Mouse (Mus musculus) megakaryocyte, adult 5-6 weeks (primary cell): ENCODE results near the gene Rsph1. TPM values are rescaled to one million over a fixed set of nuclear protein-coding genes. Genes with fewer than 3 reads are reported as not detected.

Source experiments
- ATAC-seq: 2 replicates; pipeline ENCODE4 v1.8.0; 2016; ENCODE audit warnings: mild to moderate bottlenecking, inconsistent platforms; ENCODE audit not compliant: poor library complexity, severe bottlenecking
- total RNA-seq, 2 experiments: library from RNA; stranded (forward) in 1 of 2; stranded (reverse) in 1 of 2; fragments of 153-499, 151-499 nt in 1 of 2; fragments of 221-1000, 200-1000 nt in 1 of 2; gene quantifications; 2 replicates each; pipeline versions ENCODE4 v1.2.3 to v1.2.4; 2015 to 2017

The Rsph1 gene
- total RNA-seq, 2 experiments from 2014 or later, result 0.36 to 0.66 TPM

DNA sequence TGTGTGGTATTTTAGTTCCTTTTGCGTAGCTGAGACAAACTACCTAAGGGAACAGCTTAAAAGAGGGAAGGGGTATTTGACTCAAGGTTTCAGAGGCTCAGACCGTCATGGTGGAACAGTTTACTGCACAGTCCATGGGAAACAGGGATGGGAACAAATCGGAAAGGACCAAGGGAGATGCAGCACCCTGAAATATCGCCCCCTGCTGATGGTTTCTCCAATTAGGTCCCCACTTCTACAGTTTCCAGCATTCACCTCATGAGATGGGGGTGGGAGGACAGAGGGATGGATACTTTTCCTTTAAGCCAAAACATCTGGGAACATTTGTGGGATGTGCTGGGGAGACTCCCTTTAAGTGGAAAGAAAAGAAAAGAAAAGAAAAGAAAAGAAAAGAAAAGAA is 17.4 kb downstream of the Rsph1 start:
- ATAC-seq, result no peak

DNA sequence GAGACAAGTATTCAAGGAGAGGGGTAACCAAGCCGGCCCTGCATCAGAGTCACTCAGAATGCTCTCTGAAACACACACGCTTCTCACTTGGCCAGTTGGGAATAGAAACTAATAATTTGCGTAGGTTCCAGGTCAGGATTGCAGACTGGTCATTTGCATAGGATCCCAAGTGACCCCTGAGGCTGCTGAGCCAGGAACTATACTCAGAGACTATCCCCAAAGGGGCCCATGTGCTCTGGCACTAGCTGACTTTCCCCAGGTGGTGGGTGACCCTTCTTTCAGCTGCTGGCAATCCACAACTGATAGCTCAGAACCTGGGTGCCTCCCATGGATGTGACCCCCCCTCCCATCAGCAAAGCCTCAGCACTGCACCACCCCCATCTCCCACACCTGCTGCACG is 18.0 kb downstream of the Rsph1 start:
- ATAC-seq, result no peak

- no peak for ATAC-seq
These were observed 18.8 kb downstream of the Rsph1 start for GRCm38 (mm10) chr17:31258310-31258865.

DNA sequence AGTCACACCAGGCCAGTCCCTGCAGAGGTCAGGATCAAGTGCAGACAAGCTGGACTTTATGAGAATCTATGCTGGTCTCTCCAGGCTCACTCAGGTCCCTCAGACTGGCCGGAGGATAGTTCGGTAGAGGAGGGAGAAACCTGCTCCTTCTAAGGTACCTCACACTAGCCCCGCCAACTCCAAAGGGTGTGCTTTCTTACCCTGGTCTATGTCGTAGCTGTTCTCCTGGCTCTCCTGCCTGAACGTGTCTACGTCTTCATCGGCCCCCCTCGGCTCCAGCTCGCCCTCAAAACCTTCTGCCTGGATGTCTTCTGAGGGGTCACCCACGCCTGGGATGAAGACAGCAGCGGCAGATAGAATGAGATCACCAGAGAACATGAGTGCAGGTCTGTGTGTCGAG is 19.3 kb downstream of the Rsph1 start:
- no peak for ATAC-seq

DNA sequence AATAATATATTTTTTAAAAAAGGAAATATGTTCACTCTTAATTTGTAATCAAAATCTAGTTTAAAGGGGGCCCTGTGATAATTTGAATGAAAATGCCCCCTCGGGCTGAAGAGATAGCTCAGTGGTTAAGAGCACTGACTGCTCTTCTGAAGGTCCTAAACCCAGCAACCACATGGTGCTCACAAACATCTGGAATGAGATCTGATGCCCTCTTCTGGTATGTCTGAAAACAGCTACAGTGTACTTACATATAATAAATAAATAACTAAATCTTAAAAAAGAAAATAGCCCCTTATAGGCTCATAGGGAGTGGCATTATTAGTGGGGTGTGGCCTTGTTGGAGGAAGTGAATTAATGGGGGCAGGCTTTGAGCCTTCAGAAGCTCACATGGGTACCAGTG is 20.0 kb downstream of the Rsph1 start:
- ATAC-seq, result no peak

DNA sequence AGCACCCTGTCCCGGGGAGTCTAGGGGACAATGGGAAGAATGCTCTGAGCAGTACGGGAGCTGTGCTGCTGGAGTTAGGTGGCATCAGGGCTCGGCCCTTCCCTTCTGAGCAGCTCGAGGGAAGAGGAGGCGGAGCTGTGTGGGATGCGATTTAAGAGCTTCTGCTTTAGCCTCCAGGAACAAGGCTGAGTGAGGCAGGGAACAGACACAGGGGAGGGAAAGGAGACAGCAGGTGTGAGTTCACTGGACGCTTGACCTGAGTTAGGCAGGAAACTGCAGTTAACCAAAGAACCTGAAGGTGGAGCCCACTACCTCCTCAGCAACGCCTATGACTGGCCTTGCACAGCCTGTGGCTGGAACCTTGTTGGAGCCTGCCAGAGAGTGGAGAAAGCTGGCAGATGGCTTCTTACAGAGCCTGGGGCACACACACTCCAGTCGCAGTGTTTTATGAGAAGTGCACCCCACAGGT is 22.7 kb downstream of the Rsph1 start:
- ATAC-seq, result peak; percentile 99

GRCm38 (mm10) chr17:31253951-31254350 is 23.2 kb downstream of the Rsph1 start:
- no peak for ATAC-seq

- no peak for ATAC-seq
These were observed 30.0 kb downstream of the Rsph1 start for GRCm38 (mm10) chr17:31247144-31247543.

DNA sequence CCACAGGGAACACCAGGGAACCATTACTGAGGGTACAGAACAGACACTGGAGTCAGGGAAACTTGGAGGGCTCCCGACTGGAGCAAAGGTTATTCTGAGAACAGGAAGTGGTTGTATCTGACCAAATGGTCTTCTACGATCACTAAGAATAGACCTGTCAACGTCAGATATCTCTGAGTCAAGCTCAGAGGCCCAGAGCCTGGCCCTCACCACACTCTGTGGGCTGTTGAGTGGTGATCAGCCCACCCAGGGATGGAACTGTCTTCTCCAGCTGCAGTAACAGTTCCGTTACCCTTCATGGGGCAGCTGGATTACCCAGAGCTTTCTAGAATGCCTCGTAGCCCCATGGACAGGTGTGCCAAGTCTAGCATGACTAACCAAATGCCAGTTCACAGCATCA is 31.9 kb downstream of the Rsph1 start:
- ATAC-seq, result no peak

- 0 out of 2 replicates have a peak, but pooled peaks have one; percentile 43 for ATAC-seq
These were observed 34.4 kb downstream of the Rsph1 start for GRCm38 (mm10) chr17:31242764-31243163.

DNA sequence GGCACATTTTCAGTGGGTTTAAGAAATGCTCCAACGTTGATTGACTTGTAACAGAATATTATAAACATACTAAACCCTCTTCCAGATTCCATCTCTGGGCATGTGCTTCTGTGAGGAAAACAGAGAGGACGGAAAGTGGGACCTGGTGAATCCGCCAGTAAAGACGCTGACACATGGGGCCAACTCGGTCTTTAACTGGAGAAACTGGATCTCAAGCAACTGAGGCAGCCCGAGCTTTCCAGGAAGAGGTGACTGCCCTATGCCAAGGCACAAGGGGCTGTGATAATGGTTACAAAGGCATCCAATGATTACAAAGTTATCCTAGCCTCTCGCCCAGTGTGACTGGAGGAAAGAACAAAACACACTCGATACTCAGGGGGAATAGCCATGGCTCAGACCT is 36.0 kb downstream of the Rsph1 start:
- ATAC-seq, result no peak

- ATAC-seq, result no peak
These were observed 38.8 kb downstream of the Rsph1 start for GRCm38 (mm10) chr17:31238234-31239020.

DNA sequence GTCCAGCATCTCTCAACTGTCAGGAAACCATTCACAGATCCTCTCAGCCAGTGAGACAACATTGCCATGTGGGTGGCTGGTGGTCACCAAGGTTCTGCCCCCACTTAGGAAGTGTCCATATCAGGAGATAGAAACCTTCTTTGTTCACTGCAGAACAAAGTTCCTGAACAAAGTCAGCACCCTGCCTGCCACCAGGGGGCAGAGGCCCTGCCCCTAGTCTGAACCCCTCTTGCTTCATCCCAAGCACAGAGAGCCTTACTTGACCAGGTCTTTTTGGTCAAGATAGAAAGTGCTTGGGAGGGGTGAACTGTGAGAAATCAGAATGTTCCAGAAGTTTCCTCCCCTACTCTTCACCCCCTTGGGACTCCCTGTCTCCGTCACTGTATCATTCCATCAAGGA is 41.3 kb downstream of the Rsph1 start:
- no peak for ATAC-seq

- no peak for ATAC-seq
These were observed 44.8 kb downstream of the Rsph1 start for GRCm38 (mm10) chr17:31232251-31233010.

GRCm38 (mm10) chr17:31231780-31232179 is 45.4 kb downstream of the Rsph1 start:
- ATAC-seq, result no peak

DNA sequence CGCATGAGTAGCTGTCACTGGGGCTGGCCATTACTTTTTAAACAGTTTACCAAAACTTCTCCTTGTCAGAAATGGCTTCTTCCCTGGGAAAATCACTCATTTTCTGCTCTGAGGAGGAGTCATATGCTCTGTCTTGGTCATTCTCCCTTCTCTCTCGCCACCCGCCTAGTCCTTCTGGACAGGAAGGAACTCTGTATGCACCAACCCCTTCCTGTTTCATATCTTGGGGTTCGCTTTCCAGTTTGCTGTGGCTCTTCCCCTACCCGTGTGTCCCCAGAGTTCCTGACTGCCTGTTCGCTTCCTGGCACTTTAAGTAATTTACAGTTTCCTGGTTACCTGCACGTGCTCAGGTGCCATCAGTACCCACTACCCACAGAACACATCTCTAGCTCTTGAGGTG is 50.3 kb downstream of the Rsph1 start:
- peak; percentile 74 for ATAC-seq

DNA sequence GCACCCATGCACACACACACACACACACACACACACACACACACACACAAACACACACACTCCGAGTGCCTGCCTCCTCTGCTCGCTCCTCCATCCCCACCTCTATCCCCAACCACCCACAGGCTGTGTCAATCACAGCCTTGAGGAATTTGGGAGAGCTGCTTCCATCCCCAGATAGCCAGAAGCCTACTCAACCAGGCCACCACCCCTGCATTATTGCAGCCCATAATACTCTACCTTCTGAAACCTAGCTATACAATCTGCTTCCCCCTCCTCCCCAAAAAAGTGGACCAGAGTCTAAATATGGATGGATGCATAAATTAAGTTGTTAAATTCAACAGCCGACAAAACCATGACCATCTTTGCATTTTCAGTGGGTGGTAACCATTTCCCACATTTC is 50.8 kb downstream of the Rsph1 start:
- ATAC-seq, result no peak

- ATAC-seq, result peak; percentile 37; the same call in 1 of the 2 replicates
These were observed 52.6 kb downstream of the Rsph1 start for GRCm38 (mm10) chr17:31224591-31224990.

DNA sequence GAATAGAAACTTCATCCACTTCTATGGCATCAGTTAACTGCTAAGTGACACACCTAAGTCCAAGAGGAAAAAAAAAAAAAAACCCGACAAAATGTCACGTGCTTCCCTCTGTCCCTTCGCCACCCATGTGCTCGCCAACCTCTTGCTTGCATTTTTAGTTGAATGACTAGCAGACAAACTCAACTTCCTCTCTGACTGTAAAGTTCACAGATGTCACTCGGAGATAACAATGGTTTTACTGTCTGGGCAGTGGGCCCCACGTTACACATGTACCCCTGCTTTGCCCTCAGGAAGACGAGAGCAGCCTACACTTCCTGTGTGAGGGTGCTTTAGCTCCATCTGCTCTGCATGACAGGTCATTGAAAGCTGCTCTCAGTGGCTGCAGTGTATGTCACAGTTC is 53.3 kb downstream of the Rsph1 start:
- peak; percentile 56 for ATAC-seq

GRCm38 (mm10) chr17:31222810-31223310 is 54.3 kb downstream of the Rsph1 start:
- no peak for ATAC-seq
